Mouse (Mus musculus) ovary, adult 10 weeks (tissue): ENCODE measurements around the gene Jade2. TPM values are rescaled to one million over a fixed set of nuclear protein-coding genes. Genes with fewer than 3 reads are reported as not detected.

ENCODE experiments used
- polyA plus RNA-seq: library from polyadenylated mRNA; stranded (reverse); fragments of 350-450 nt; fragmentation: Illumina TruSeq; extraction: RNeasy Lipid Tissue Mini Kit (QIAGEN cat#74804); gene quantifications from one replicate; pipeline ENCODE4 v1.2.3, GENCODE M21; 2014

The Jade2 gene
- polyA plus RNA-seq: 7.3 TPM

GRCm38 (mm10) chr11:51857081-51857671 is at the start of gene Jade2:
TSS of gene Jade2 (minus strand) at chr11:51857653.

Other genes with a start within 250 kb of the Jade2 start
- 1.7 TPM for gene Nhp2, start 237.9 kb downstream of the Jade2 start, polyA plus RNA-seq
- 14.3 TPM for gene Rmnd5b, start 221.8 kb downstream of the Jade2 start, polyA plus RNA-seq
- gene N4bp3, start 206.8 kb downstream of the Jade2 start, polyA plus RNA-seq: not detected
- 0.91 TPM for gene D930048N14Rik, start 206.7 kb downstream of the Jade2 start, polyA plus RNA-seq
- 79.6 TPM for gene 0610009B22Rik, start 168.8 kb downstream of the Jade2 start, polyA plus RNA-seq
- gene Sec24a, start 94.0 kb downstream of the Jade2 start, polyA plus RNA-seq: 35.9 TPM
- gene Sar1b, start 94.0 kb downstream of the Jade2 start, polyA plus RNA-seq: 194 TPM
- 60.2 TPM for gene Cdkn2aipnl, start 110.0 kb upstream of the Jade2 start, polyA plus RNA-seq
- gene Ube2b, start 143.1 kb upstream of the Jade2 start, polyA plus RNA-seq: 402 TPM
- 17.0 TPM for gene Cdkl3, start 146.6 kb upstream of the Jade2 start, polyA plus RNA-seq
- gene Ppp2ca, start 241.0 kb upstream of the Jade2 start, polyA plus RNA-seq: 161 TPM